Mouse (Mus musculus) neutrophil, adult 5-6 weeks (primary cell): Measurements from ENCODE around the gene Nelfb. TPM values are rescaled to one million over a fixed set of nuclear protein-coding genes. Genes with fewer than 3 reads are reported as not detected.
A peak's percentile ranks its signal among the peaks of the same experiment; 100 is the strongest.

ENCODE experiments used
- ATAC-seq: fragments of 151-379, 151-347 bp; 2 replicates; pipeline ENCODE4 v1.8.0; 2017; ENCODE audit warnings: mild to moderate bottlenecking, moderate TSS enrichment; ENCODE audit not compliant: insufficient number of reproducible peaks, poor library complexity, low FRiP score, severe bottlenecking; ENCODE audit errors: extremely low read depth
- total RNA-seq: library from RNA; stranded (forward); fragments of 200-1000 nt; gene quantifications from 2 replicates; pipeline ENCODE4 v1.2.3, GENCODE M21; 2017

Nelfb gene
- total RNA-seq, 1 experiment from 2014 or later = 104 TPM

- peak; percentile 10; the same call in 1 of the 2 replicates for ATAC-seq
Measured at GRCm38 (mm10) chr2:25180973-25181890, 30.1 kb downstream of the Nelfb start.

GRCm38 (mm10) chr2:25180478-25180903 is 30.8 kb downstream of the Nelfb start, which contains the start of gene Nrarp:
Gene Nrarp (plus strand): TSS chr2:25180758.
- ATAC-seq = peak; percentile 74

GRCm38 (mm10) chr2:25179566-25180217 is 31.6 kb downstream of the Nelfb start:
- ATAC-seq = no peak

GRCm38 (mm10) chr2:25178285-25178972 is 32.9 kb downstream of the Nelfb start:
- ATAC-seq = no peak

- no peak for ATAC-seq
Measured at GRCm38 (mm10) chr2:25177685-25178084, 33.6 kb downstream of the Nelfb start.

GRCm38 (mm10) chr2:25177076-25177475 is 34.2 kb downstream of the Nelfb start:
- no peak for ATAC-seq

GRCm38 (mm10) chr2:25176573-25176972 is 34.7 kb downstream of the Nelfb start:
- ATAC-seq = no peak

- no peak for ATAC-seq
Measured at GRCm38 (mm10) chr2:25175690-25176078, 35.6 kb downstream of the Nelfb start.

- no peak for ATAC-seq
Measured at GRCm38 (mm10) chr2:25174866-25175689, 36.2 kb downstream of the Nelfb start.

GRCm38 (mm10) chr2:25173821-25174220 is 37.5 kb downstream of the Nelfb start:
- no peak for ATAC-seq

GRCm38 (mm10) chr2:25172629-25173028 is 38.7 kb downstream of the Nelfb start:
- ATAC-seq = no peak

- ATAC-seq = no peak
Measured at GRCm38 (mm10) chr2:25171769-25172153, 39.5 kb downstream of the Nelfb start.

GRCm38 (mm10) chr2:25171101-25171768 is 40.1 kb downstream of the Nelfb start:
- no peak for ATAC-seq

- ATAC-seq = no peak
Measured at GRCm38 (mm10) chr2:25170326-25171100, 40.8 kb downstream of the Nelfb start.

GRCm38 (mm10) chr2:25169778-25170177 is 41.5 kb downstream of the Nelfb start:
- ATAC-seq = no peak

GRCm38 (mm10) chr2:25168665-25168978 is 42.7 kb downstream of the Nelfb start:
- no peak for ATAC-seq

- no peak for ATAC-seq
Measured at GRCm38 (mm10) chr2:25167919-25168664, 43.2 kb downstream of the Nelfb start.
